Mouse (Mus musculus) ES-E14 (cell line): Measurements from ENCODE around the gene Arrdc5. TPM values are rescaled to one million over a fixed set of nuclear protein-coding genes. Genes with fewer than 3 reads are reported as not detected.

Experiments
- DNase-seq: peaks from one replicate; pipeline ENCODE4 v3.0.0-alpha.2; 2013; ENCODE audit warnings: low read depth, low spot score
- H3K27ac ChIP-seq: 2 replicates; pipeline ENCODE4 v1.5.1; 2012; ENCODE audit warnings: low read depth, mild to moderate bottlenecking, low read length, moderate library complexity, mixed read lengths; ENCODE audit not compliant: poor library complexity, insufficient read depth, severe bottlenecking
- H3K36me3 ChIP-seq: 2 replicates; pipeline ENCODE4 v1.6.1; 2012; ENCODE audit warnings: mild to moderate bottlenecking, low read length, moderate library complexity, mixed read lengths; ENCODE audit not compliant: control insufficient read depth, poor library complexity, insufficient read depth, severe bottlenecking
- H3K4me1 ChIP-seq, 2 experiments: fragments of 150-350 bp in 1 of 2; sonication (generic) in 1 of 2; 2 replicates each; pipeline ENCODE4 v1.6.1; 2012; ENCODE audit warnings: low read length in 2 of 2, mild to moderate bottlenecking in 1 of 2, mixed read lengths in 1 of 2; ENCODE audit not compliant: control insufficient read depth in 2 of 2, insufficient read depth in 2 of 2, poor library complexity in 1 of 2
- H3K4me3 ChIP-seq, 2 experiments: fragments of 150-350 bp in 1 of 2; sonication (generic) in 1 of 2; 2 replicates each; pipeline ENCODE4 v1.5.1; 2012; ENCODE audit warnings: low read length in 2 of 2, low read depth in 1 of 2, mild to moderate bottlenecking in 1 of 2, mixed read lengths in 1 of 2; ENCODE audit not compliant: insufficient read depth in 1 of 2, poor library complexity in 1 of 2, severe bottlenecking in 1 of 2
- H3K9ac ChIP-seq: 2 replicates; pipeline ENCODE4 v1.6.1; 2012; ENCODE audit warnings: low read depth, mild to moderate bottlenecking, low read length, mixed read lengths; ENCODE audit not compliant: poor library complexity, insufficient read depth, severe bottlenecking
- H3K9me3 ChIP-seq: fragments of 150-350 bp; sonication (generic); 2 replicates; pipeline ENCODE4 v1.6.1; 2012; ENCODE audit warnings: low read depth, mild to moderate bottlenecking, low read length; ENCODE audit not compliant: control insufficient read depth, insufficient read depth
- CHD2 ChIP-seq: IDR thresholded peaks from 2 replicates; pipeline ENCODE4 v1.6.1; 2014; ENCODE audit warnings: mild to moderate bottlenecking, low read depth, low read length, inconsistent platforms
- HCFC1 ChIP-seq: IDR thresholded peaks from 2 replicates; pipeline ENCODE4 v1.6.1; 2012; ENCODE audit warnings: low read length, inconsistent platforms, borderline replicate concordance; ENCODE audit not compliant: insufficient read depth
- MAFK ChIP-seq: IDR thresholded peaks from 2 replicates; pipeline ENCODE4 v1.6.1; 2014; ENCODE audit warnings: mild to moderate bottlenecking, low read depth, low read length, inconsistent platforms; ENCODE audit not compliant: insufficient read depth
- ZC3H11A ChIP-seq: IDR thresholded peaks from 2 replicates; pipeline ENCODE4 v1.6.1; 2012; ENCODE audit warnings: low read depth, mild to moderate bottlenecking, inconsistent platforms, low read length, borderline replicate concordance
- ZNF384 ChIP-seq: IDR thresholded peaks from 2 replicates; pipeline ENCODE4 v1.6.1; 2012; ENCODE audit warnings: low read depth, low read length, inconsistent platforms
- in situ Hi-C, 2 experiments: fragments of 600-800 bp; cut with MboI; formaldehyde crosslinking; loops; one replicate each; pipeline ENCODE4 v1.15.1; 2025; ENCODE audit warnings: low sequenced_read_pairs in 2 of 2, inconsistent platforms in 1 of 2; ENCODE audit not compliant: unreplicated experiment in 2 of 2
- total RNA-seq: library from RNA; depleted of rRNA; stranded (reverse); fragments of 300-350 nt; gene quantifications from 2 replicates; pipeline ENCODE4 v1.2.3, GENCODE M21; 2012

The Arrdc5 gene
- total RNA-seq, 1 experiment, result not detected

- TF ChIP-seq ZNF384, result no peak
- TF ChIP-seq HCFC1, result no peak
- TF ChIP-seq CHD2, result no peak
- TF ChIP-seq MAFK, result no peak
- TF ChIP-seq ZC3H11A, result no peak
- no peak for DNase-seq
- H3K4me1 ChIP-seq, result peaks cover 6 to 17% of the 10 kb centered on the region in 2 experiments
- no peak overlapping the region for H3K27ac ChIP-seq
- in situ Hi-C loops, result no loop called here
- H3K36me3 ChIP-seq, result no peaks in the 10 kb centered on the region
- H3K4me3 ChIP-seq, result peak overlapping the region in 1 of 2 experiments; percentile 17; a peak in 1 of 4 replicates
- H3K9me3 ChIP-seq, result no peaks in the 10 kb centered on the region
- peak overlapping the region; percentile 41; the same call in 1 of the 2 replicates for H3K9ac ChIP-seq
These were observed 5.8 kb downstream of the Arrdc5 start for GRCm38 (mm10) chr17:56294241-56294640.

GRCm38 (mm10) chr17:56293291-56293690, 6.8 kb downstream of the Arrdc5 start:
- Histone ChIP-seq H3K9me3 (no peaks in the 10 kb centered on the region), H3K9ac (no peak overlapping the region), H3K36me3 (no peaks in the 10 kb centered on the region), H3K4me1 (peaks cover 12 to 19% of the 10 kb centered on the region in 2 experiments), H3K27ac (no peak overlapping the region), H3K4me3 (no peak overlapping the region)
- in situ Hi-C loops, result no loop called here
- no peak for DNase-seq
- TF ChIP-seq ZC3H11A, result no peak
- TF ChIP-seq ZNF384, result no peak
- no peak for TF ChIP-seq HCFC1
- TF ChIP-seq CHD2, result no peak
- TF ChIP-seq MAFK, result no peak

- no peak for DNase-seq
- Histone ChIP-seq H3K9ac (peak within 1 kb of the TSS; percentile 65; the same call in 1 of the 2 replicates), H3K4me3 (no peak within 1 kb of the TSS; a peak in 1 of 4 replicates), H3K4me1 (peaks cover 13 to 24% of the 10 kb centered on the region in 2 experiments), H3K36me3 (no peaks in the 10 kb centered on the region; the same call in 1 of the 2 replicates), H3K27ac (no peak within 1 kb of the TSS; the same call in 1 of the 2 replicates), H3K9me3 (no peaks in the 10 kb centered on the region)
- in situ Hi-C loops, result no loop called here
- TF ChIP-seq ZNF384 (no peak), MAFK (no peak), HCFC1 (no peak), CHD2 (no peak), ZC3H11A (no peak)
These were observed 7.4 kb downstream of the Arrdc5 start, which contains the start of gene Plin3 for GRCm38 (mm10) chr17:56292531-56293222. Gene Plin3 (minus strand): TSS chr17:56292873.

DNA sequence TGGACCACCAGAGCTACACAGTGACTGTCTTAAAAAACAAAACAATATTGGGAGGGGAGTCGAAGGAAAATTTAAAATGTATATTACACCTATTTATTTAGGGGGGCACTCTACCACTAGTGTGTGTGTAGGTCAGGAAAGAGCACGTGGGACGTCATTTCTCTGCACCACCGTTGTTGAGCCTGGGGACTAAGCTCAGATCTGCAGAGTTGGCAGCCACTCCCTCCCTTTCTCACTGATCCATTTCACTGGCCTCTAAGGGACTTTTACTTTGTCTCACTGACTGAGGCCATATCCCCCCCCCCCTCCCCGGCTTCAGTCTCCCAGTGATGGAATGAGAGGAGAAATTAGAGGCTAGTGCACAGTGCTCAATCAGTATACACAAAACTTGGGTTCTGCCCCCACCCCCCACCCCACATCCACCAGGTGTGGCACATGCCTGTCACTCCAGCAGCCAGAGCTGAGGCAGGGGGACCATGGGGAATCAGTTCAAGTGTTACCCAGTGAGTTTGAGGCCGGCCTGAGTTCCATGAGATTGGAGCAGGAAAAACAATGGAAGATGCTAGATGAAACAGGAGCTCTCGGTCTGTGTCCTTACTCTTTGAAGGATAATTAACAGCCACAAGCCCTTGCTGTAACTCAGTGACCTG, 8.1 kb downstream of the Arrdc5 start:
- peak overlapping the region in 1 of 2 experiments; percentile 2; a peak in 1 of 4 replicates for H3K4me3 ChIP-seq
- H3K27ac ChIP-seq, result no peak overlapping the region; the same call in 1 of the 2 replicates
- no peaks in the 10 kb centered on the region for H3K9me3 ChIP-seq
- peak overlapping the region; percentile 65; the same call in 1 of the 2 replicates for H3K9ac ChIP-seq
- no peak for DNase-seq
- peaks cover 2% of the 10 kb centered on the region; the same call in 1 of the 2 replicates for H3K36me3 ChIP-seq
- peaks cover 13 to 26% of the 10 kb centered on the region in 2 experiments for H3K4me1 ChIP-seq
- TF ChIP-seq CHD2 (no peak), MAFK (no peak), ZC3H11A (no peak), HCFC1 (no peak), ZNF384 (no peak)
- in situ Hi-C loops, result no loop called here
